Mouse (Mus musculus) frontal cortex, postnatal 10 days (tissue): Measurements from ENCODE around the gene Dupd1.

ENCODE experiments used
- DNase-seq, 2 experiments: peaks; one replicate each; pipeline ENCODE4 v3.0.0; 2022; ENCODE audit warnings: low spot score in 2 of 2, mixed read lengths in 1 of 2

The Dupd1 gene

DNA sequence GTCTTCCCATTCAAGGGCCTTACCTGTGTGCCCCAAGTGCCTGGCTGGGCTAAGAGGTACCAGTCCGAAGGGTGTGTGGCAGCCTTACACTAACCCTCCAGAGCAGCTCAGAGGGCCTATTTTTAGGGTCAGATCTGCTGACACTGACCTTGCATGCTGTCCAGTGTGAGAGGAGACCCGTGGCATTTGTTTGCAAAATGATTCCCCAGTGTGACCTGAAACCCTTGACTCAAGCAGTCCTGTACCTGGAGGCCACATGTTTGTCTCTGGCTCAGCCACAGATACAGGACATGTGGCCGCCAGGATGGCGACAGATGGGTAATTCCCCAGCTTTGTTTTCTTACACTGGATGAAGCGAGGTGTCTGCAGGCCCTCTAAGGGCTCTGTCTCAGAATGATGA is at the start of gene Dupd1:
Gene Dupd1, minus strand, starts transcription at position 91 of the 400 bp plus-strand sequence.
- no peak for DNase-seq

DNA sequence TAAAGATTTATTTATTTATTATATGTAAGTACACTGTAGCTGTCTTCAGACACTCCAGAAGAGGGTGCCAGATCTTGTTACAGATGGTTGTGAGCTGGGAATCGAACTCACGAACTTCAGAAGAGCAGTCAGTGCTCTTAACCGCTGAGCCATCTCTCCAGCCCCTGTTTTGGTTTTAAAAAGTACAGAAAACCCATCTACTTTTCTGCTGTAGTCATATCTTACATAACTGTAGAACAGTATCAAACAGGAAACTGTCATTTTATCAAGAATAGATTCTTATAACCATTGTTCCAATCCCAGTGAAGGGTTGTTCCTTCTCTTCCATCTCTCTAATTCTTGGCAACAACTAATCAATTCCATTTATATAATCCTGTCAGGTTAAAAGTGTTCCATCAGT is 49.4 kb upstream of the Dupd1 start:
- DNase-seq = no peak

DNA sequence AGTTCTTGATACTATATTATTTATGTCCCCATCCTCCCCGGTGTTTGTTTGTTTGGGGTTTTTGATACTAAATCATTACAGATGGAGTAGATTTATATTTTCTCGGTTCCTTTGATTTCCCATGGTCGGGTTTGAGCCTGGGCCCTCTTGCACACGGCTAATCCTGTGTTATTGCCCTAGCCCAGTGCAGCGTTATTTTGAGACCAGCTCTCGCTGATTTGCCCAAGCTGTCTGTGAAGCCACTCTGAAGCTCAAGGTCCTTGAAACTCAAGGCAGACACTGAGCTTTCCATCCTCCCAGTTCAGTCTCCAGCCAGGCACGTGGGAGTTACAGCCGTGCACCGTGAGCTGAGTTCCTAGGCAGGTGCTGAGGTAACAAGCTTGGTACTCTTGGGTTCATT is 47.2 kb upstream of the Dupd1 start:
- no peak for DNase-seq

DNA sequence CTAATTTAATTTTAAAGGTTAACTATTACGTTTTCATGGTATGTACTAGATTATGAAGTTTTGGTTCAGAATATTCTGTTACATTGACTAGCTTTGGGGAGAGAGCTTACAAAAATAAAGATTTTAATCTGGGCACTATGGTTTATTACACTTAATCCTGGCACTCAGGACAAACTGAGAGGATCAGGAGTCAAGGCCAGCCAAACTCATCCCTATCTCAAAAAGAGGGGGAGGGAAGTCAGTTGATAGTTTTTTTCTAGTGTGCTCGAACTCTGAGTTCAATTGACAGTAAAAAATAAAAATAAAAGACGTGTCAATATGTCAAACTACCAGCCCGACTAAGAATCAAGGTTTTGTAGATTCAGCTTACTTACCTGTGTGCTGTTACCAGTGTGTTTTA is 39.0 kb upstream of the Dupd1 start:
- no peak for DNase-seq

DNA sequence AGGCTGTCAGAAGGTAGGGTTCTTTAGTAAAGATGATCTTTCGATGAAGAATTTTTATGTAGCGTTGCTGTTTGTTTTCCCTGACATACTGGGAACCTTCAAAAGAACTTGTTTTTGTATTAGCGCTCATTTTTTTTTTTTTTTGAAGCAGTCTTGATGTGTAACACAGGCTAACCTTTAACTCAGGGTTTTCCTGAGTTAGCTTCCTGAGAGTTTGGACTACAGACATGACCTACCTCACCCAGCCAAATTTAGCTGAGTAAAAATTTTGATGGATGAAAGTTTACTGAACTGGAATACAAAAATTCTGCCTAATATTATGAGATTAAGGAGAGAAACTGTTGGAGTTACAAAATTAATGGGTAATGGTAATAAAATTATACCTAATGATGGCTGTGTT is 38.0 kb upstream of the Dupd1 start:
- DNase-seq = no peak

DNA sequence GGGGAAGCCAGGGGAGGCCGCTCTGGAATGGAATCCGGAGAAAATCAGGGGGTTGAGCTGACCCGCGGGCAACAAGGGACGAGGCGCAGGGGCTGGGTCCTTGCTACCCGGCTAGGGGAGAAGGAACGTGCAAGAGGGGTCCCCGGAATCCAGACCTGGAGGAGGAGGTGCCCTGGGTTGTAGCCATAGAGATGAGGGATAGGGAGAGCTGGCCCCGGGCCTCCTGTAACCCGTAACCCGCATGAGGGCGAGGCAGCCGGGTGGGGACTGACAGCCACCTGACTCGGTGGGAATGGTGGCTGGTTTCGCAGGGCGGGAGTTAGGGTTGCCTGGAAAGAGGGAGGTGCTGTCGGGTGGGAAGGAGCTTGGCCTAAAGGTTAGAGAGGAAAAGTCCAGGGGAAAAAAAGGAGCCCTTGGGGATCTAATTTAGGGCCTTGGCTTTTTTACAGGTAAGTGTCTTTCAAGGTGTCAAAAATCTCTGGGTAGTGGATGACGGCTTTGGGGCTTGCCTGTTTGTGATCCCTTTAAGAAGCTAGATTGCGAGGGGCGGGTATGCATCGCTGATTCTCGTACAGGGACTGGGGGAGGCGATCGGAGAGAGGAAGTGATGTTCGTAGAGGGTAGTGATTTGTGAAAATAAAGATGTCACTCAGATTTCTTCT is 36.6 kb upstream of the Dupd1 start, which contains the start of gene Dusp13:
Gene Dusp13, minus strand, starts transcription at position 301 of the 662 bp plus-strand sequence.
- DNase-seq = peak; percentile 60 to 65

DNA sequence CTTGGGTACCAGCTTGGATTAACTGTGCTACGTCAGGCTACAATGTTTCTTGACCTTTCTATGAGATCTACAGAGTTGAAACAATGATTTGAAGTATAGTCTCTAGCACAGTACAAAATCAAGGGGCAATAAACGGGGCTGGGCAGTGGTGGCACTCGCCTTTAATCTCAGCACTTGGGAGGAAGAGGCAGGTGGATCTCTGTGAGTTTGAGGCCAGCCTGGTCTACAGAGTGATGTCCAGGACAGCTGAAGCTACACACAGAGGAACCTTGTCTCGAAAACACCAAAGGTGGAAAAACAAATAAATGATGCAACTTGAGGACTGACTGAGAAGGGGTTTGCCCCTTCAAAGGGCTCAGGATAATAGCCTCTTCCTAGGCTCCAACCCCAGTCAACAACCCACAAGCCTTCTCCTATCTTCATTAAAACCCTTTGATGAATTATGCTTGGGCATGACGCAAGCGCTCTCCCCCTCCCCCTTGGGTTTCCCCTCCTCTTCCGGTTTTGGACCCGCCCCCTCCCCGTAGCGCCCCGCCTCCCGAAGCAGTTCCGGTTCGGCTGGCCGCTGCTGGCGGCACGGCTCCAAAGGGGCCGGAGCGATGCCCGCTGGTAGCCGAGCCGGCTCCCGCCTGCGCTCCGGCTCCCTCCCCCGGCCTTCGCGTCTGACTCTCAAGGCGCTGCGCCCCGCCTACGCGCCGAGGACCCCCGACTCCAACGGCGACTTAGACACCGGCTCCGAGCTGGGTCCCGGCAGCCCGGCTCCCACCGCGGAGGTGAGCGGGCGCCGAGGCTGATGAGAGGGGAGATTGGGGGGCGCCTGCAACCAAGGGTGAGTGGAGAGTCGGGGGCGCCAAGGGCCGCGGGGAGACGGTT is 35.9 kb upstream of the Dupd1 start, which contains the start of gene Samd8:
Gene Samd8, plus strand, starts transcription at position 524 of the 873 bp plus-strand sequence.
- DNase-seq = peak; percentile 72 to 83

DNA sequence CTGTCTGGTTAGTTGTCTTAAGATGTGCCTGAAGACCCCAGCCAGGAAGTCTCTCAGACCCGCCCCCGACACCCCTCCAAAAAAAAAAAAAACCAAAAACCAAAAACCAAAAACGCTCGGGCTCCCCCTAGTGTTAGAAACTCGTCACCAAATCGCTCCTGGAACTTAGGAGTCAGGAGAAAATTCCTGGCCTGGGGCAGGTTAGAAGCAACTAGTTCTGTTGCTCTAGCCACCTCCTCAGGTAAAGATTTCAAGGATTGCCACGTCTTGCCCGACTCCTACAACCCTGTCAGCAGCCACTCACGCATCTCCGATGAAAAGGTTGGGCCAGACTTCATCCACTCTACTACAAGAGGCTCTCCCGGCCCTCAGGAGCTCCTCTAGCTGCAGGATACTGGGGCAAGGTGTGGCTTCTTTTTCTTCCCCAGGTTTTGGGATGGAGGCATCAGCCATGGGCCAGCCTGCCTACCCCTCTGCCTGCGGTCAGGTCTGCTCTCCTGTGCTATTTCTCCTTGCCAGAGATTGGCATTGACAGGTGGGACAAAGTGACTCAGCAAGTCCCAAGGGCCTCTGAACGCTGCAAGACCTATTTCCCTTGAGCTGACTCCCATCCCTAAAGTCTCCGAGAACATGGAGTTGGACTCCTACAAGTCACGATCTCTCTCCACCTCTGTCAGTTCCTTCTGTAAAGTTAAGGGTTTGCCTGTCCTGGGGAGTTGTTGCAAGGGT is 33.9 kb upstream of the Dupd1 start:
- DNase-seq = peak in 1 of 2 experiments; percentile 44

DNA sequence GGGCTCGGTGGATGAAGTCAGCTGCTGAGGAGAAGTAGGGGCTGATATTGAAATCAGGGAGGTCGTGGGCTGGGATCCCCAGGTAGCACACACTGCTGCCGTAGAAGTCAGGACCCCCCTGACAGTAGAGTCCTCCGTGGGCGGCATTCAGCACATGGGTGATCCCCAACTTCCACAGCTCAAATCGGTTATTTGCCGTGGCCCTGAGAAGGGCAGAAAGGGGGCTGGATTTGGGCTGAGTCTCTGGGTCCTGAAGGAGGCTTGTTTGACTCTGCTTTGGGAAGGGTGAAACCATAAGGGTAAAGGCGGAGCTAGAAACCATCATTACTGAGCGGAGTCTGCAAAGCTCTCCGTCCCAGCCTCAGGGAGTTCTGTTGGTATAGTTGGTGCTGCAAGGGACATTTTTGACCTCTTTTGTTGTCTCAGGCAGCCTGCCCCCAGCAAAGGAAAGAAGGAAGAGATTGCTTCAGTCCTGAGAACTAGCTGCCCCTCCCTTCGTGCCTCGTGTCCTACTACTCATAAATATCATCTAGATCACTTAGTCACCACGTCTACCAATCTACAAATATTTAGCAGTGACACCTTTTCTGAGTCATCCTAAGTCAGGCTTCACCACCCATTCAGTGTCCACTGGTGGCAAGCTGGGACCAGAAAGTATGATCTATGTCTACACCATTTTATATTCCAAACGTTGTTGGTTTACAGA is 33.2 kb upstream of the Dupd1 start:
- no peak for DNase-seq

DNA sequence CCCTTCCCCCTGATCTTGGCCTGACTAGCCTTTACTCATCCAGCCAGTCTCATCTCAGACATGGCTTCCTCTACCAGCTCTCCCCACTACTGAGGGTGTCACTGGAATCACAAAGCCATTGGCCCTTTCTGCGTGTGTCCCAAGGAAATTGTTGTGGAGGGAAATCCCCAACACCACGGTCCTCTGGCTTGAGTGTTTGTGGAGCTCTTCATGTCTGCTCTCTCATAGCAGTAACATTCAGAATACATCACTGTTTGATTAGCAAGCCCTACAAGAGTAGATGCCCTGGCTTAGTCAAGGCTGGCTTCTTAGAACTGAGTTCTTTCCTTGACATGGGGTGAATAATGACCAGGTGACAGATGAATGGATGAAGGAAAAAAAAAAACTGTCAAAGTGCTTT is 32.5 kb upstream of the Dupd1 start:
- no peak for DNase-seq

DNA sequence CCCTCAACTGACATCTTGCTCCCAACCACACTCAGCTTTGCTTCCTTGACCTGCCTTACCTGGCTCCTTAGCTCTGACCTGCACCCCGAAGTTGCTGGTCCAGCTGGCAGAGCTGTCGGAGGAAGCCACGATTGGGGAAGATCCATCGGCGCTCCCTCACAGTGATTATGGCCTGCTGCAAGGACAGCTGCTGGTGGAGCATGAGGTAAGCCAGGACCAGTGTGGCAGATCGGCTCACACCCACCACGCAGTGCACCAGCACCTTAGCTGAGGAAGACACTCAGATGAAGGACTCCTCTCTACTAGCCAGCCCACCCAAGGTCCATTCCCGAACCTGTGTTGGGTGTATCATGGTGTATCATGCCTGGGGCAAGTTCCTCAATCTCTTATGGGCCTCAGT is 31.9 kb upstream of the Dupd1 start:
- no peak for DNase-seq

DNA sequence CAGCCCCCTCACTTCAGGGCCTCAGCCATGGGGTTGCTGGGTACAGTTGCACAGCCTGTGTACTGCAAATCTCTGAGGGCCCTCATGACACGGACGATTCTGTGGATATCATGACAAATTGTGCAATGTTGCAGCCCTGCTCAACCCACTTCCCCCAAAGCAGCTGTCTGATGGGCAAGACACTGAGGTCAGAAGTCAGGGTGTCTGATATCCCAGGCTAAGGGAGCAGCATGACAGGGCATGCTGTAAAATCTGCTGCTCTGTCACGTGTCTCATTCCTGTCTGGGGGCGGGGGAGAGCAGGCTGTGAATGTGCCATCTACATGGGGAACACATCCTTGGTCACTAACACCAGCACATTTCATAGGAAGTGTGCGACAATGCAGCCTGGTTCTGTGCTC is 30.8 kb upstream of the Dupd1 start:
- no peak for DNase-seq

DNA sequence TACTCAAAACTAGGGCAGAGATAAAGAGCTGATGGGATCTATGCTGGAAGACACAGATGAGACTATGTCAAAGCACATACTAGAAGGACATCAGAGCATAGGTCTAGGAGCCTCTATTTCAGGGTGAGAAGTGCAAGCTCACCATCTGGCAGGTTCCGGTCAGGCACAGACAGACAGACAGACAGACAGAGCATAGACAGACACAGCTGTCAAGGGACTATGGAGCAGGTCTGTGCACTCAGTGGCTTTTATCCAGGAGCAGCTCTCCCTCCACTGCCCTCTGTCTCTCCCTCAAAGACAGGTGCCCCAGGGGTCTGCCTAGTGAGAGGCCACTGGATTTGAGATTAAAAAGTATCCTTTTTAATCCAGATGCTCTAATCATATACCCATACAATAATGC is 29.8 kb upstream of the Dupd1 start:
- no peak for DNase-seq

DNA sequence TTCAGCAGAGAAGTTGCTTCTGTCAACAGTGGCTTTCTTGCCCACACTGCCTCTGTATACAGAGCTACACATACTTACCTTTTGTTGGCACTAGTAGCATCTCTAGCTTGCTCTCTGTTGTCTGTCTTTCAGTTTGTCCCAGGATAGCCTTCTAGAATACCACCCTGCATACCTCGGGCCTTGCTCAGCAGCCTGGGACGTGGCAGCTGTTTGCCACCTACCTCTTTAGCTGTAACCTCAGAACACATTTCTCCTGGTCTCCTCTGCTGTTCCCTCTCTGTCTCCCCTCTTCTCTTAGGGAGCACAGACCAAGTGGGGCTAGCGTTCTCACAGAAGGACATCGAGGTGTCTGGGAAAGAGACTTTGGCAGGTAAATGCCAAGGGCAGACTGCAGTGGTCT is 28.1 kb upstream of the Dupd1 start:
- DNase-seq = no peak

DNA sequence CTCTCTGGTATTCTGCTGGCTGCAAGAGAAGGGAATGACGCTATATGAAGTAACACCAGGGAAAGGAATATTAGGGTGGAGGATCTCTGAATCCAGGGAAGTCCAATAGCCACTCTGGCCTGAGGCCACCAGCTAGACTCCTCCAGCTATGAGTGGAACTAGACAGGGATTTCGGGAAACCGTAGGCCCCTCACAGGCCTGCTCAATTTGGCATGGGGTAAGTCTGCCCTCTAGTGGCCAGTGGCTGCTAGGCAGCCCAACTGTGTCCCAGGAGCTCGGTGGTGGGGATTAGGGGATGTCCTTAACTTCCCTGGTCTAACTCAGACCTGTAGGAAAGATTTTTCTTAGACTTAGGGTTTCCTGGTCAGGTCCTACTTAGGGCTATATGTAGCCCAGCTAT is 27.4 kb upstream of the Dupd1 start:
- peak; percentile 63 to 83 for DNase-seq

DNA sequence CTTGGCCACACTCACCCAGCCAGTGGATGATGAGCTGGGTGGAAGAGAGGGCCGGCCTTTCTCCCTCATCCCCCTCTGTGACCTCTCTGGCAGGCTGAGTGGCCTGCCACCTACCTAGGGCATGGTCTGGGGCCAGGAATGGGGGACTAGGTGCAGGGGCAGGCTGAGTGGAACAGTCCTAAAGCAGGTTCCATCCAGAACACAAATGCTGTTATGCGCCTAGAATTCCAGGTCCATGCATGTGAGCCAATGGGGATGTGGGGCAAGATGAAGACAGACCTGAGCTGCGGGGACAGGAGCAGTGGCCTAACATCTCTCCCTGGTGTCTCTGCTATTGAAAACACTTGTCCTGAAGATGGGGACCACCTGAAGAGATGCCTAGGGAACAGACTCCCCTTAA is 26.9 kb upstream of the Dupd1 start:
- no peak for DNase-seq

DNA sequence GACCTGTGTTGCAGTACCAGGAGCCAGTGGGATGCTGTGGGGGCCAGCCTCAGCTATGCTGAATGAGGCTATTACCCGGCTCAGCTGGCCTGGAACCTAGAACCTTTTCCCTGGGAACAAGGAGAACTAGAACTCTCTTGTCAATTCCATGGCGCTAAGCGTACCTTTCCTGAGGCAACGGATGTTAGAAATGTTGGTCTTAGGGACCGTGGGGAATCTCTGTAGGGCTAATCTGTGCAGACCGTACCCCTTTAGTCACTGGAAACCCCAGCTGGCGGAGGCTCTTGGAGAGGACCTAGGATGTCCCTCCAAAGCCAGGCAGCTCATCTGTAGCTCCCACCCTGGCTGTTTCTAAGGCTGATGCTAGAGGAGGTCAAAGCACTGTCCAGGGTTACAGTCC is 26.0 kb upstream of the Dupd1 start:
- DNase-seq = no peak

DNA sequence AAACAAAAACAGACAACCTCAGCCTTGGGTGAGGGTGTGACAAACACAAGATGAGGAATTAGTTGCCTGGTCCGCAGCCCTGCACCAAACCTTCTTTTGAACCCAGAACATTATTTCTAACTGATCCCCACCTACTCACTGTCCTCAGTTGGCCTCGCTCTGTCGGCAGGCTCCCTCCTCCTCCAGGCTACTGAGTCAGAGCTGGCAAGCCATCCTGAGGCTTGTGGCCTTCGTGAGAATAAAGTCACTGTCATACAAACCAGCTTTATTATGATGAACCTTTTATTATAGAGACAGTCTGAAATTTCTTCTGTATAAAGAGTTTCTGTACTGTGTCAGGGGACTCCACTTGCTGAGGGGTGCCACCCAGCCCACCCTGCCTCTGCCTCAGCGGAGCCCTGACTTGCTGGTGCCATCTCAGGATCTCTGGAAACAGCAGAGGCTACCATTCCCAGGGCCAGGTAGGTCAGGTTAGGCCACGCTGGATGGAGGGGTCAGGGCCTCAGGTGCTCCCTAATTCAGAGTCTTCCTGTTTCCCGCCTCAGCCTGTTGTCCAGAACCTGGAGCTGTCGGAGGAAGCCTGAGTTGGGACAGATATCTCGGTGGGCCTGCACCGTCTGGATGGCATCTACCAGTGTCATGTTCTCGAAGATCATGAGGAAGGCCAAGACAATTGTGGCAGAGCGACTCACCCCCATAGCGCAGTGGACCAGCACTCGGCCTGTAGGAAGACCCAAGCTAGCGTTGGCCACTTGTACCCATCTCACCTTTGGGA is 18.9 kb upstream of the Dupd1 start:
- no peak for DNase-seq

DNA sequence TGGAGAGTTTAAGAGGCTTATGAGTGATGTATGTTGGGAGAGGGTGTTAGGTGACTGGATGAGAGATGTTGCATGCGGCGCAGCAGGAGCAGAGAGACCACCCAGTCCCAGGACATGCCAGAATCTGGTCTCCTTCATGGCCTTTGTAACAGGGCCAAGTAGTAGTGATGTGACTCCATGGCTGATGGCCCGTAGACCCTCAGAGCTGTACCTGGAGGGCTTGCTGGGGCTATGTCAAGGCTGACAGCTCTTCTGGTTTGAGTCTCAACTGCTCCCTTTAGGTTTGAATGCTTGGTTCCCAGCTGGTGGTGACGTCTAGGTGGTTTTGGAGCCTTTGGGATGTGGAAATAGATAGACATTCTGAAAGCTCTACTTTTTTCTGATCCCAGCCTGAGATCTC is 15.6 kb upstream of the Dupd1 start:
- no peak for DNase-seq

DNA sequence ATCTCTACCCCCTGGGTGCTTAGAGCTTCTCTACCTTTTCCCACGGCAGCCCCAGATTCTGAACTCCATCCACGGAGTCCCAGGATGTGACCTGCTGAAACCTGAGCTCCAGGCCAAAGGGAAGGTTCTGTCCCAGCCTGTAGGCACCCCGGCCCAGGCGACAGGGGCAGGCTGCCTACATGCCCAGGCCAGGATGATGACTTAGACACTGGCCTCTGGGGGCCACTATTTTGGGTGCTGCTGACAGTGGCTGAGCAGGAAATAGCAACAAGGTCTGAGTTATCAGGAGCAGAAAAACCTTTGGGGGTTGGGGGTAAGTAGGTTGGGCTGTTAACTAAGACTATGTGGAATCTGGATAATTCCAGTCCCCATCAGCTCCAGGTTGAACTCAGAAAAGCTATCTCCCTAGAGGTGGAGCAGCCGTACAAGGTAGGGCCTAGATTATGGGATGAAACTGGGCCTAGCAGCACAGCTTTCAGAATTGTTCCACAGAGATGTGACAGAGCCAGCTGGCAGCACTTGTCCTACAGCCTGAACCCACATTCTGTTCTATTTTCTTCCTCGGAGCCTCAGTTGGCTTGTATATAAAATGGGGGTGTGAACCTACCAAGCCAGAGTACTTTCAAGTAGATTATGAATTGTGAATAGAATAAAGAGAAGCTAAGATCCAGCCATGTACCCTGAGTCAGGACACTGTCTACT is 14.8 kb upstream of the Dupd1 start:
- no peak for DNase-seq
